Mouse (Mus musculus): ENCODE measurements around the gene Irs1. TPM values are rescaled to one million over a fixed set of nuclear protein-coding genes. Genes with fewer than 3 reads are reported as not detected.

Gene Irs1
- polyA plus RNA-seq, 1 experiment from 2014 or later = 1.4 TPM

DNA sequence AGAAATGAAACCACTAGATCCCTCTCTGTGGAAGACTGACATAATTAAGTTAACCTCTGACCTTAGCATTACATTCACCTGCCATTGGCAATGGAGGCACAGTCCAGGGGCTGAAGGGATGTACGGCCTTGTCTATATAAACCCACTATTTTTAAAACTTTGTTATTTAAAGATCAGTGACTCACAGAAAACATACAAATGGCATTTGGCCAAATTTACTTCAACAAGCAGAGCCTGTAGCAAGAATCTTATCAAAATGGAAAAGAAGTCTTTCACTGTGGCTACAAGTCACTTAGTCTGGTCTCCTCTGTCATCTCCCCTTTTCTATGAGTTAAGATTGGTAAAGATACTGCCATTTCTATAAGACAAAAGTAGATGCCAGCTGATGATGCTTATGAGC lies 11.4 kb downstream of the Irs1 start:
- H3K4me1 ChIP-seq (ENCODE audit: insufficient read depth) = peaks cover 11% of the 10 kb centered on the region; the same call in 1 of the 2 replicates
- no peaks in the 10 kb centered on the region for H3K9me3 ChIP-seq (ENCODE audit: low read length)
- TF ChIP-seq EP300 (IDR thresholded peaks at IDR 0.05; ENCODE audit: low read depth) = no peak
- TF ChIP-seq CTCF (IDR thresholded peaks at IDR 0.05; ENCODE audit: low read depth) = no peak
- H3K9ac ChIP-seq (replicated peaks) = no peak overlapping the region
- no peak overlapping the region for H3K4me2 ChIP-seq (ENCODE audit: low read depth, low read length)
- ATAC-seq (no peak), DNase-seq (no peak)
- no peaks in the 10 kb centered on the region for H3K27me3 ChIP-seq (ENCODE audit: insufficient read depth, low read length)
- H3K4me3 ChIP-seq (ENCODE audit: low read depth, low read length) = no peak overlapping the region
- H3K27ac ChIP-seq (ENCODE audit: low read depth) = peak overlapping the region; percentile 30; the same call in 1 of the 2 replicates
- no peaks in the 10 kb centered on the region; the same call in 1 of the 2 replicates for H3K36me3 ChIP-seq (replicated peaks; ENCODE audit: insufficient read depth, low read length)
- WGBS (ENCODE audit: insufficient replicate concordance) = 50% methylated on average over 1 of the region's 1 CpGs

- Histone ChIP-seq H3K4me3 (ENCODE audit: low read depth, low read length) (no peak overlapping the region), H3K9ac (replicated peaks) (no peak overlapping the region), H3K4me1 (ENCODE audit: insufficient read depth) (peaks cover 5% of the 10 kb centered on the region; the same call in 1 of the 2 replicates), H3K9me3 (ENCODE audit: low read length) (no peaks in the 10 kb centered on the region), H3K27ac (ENCODE audit: low read depth) (no peak overlapping the region), H3K27me3 (ENCODE audit: insufficient read depth, low read length) (no peaks in the 10 kb centered on the region), H3K36me3 (replicated peaks; ENCODE audit: insufficient read depth, low read length) (no peaks in the 10 kb centered on the region; the same call in 1 of the 2 replicates), H3K4me2 (ENCODE audit: low read depth, low read length) (no peak overlapping the region)
- 32% methylated on average over 1 of the region's 1 CpGs for WGBS (ENCODE audit: insufficient replicate concordance)
- no peak for DNase-seq
- ATAC-seq = no peak
- TF ChIP-seq CTCF (IDR thresholded peaks at IDR 0.05; ENCODE audit: low read depth) = no peak
- TF ChIP-seq EP300 (IDR thresholded peaks at IDR 0.05; ENCODE audit: low read depth) = no peak
Observed at GRCm38 (mm10) chr1:82274361-82274760, 16.9 kb downstream of the Irs1 start.

DNA sequence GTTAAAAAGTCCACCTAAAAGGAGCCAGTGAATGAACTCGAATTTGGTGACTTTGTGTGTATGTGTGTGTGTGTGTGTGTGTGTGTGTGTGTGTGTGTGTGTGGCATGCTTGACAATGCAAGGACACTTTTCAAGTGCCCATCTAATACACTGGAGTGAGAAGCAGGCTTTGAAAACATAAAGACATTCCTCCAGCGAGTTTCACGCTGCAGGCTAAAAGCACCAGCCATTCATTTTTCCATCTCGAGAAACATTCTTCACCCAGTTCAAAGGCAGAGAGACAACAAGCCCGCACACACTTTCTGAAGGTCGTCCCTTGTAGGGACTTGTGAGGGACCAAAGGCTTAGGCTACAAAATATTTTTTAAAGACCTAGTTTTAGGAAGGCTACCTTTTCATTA lies 17.7 kb downstream of the Irs1 start:
- ATAC-seq = no peak

GRCm38 (mm10) chr1:82272231-82272630 lies 19.0 kb downstream of the Irs1 start:
- H3K9ac ChIP-seq (replicated peaks) = no peak overlapping the region
- no peaks in the 10 kb centered on the region for H3K27me3 ChIP-seq (ENCODE audit: insufficient read depth, low read length)
- DNase-seq (no peak), ATAC-seq (no peak)
- no peak overlapping the region for H3K27ac ChIP-seq (ENCODE audit: low read depth)
- no peak overlapping the region for H3K4me2 ChIP-seq (ENCODE audit: low read depth, low read length)
- peaks cover 3% of the 10 kb centered on the region; the same call in 1 of the 2 replicates for H3K4me1 ChIP-seq (ENCODE audit: insufficient read depth)
- no peaks in the 10 kb centered on the region for H3K36me3 ChIP-seq (replicated peaks; ENCODE audit: insufficient read depth, low read length)
- 77% methylated on average over 5 of the region's 5 CpGs for WGBS (ENCODE audit: insufficient replicate concordance)
- TF ChIP-seq CTCF (IDR thresholded peaks at IDR 0.05; ENCODE audit: low read depth) (no peak), EP300 (IDR thresholded peaks at IDR 0.05; ENCODE audit: low read depth) (no peak)
- H3K4me3 ChIP-seq (ENCODE audit: low read depth, low read length) = no peak overlapping the region
- no peaks in the 10 kb centered on the region for H3K9me3 ChIP-seq (ENCODE audit: low read length)

More for the DNA sequence above, 17.7 kb downstream of the Irs1 start:
- Histone ChIP-seq H3K27ac (ENCODE audit: low read depth) (no peak overlapping the region), H3K27me3 (ENCODE audit: insufficient read depth, low read length) (no peaks in the 10 kb centered on the region), H3K9me3 (ENCODE audit: low read length) (no peaks in the 10 kb centered on the region), H3K4me3 (ENCODE audit: low read depth, low read length) (no peak overlapping the region), H3K36me3 (replicated peaks; ENCODE audit: insufficient read depth, low read length) (no peaks in the 10 kb centered on the region; the same call in 1 of the 2 replicates), H3K9ac (replicated peaks) (no peak overlapping the region), H3K4me2 (ENCODE audit: low read depth, low read length) (no peak overlapping the region), H3K4me1 (ENCODE audit: insufficient read depth) (peaks cover 4% of the 10 kb centered on the region; the same call in 1 of the 2 replicates)
- TF ChIP-seq CTCF (IDR thresholded peaks at IDR 0.05; ENCODE audit: low read depth) = no peak
- TF ChIP-seq EP300 (IDR thresholded peaks at IDR 0.05; ENCODE audit: low read depth) = no peak
- 62% methylated on average over 6 of the region's 6 CpGs for WGBS (ENCODE audit: insufficient replicate concordance)
- no peak for DNase-seq

GRCm38 (mm10) chr1:82267547-82267946 lies 23.7 kb downstream of the Irs1 start:
- WGBS (ENCODE audit: insufficient replicate concordance) = 26% methylated on average over 4 of the region's 4 CpGs
- Histone ChIP-seq H3K9ac (replicated peaks) (no peak overlapping the region), H3K9me3 (ENCODE audit: low read length) (no peaks in the 10 kb centered on the region), H3K4me3 (ENCODE audit: low read depth, low read length) (no peak overlapping the region), H3K4me1 (ENCODE audit: insufficient read depth) (no peaks in the 10 kb centered on the region), H3K36me3 (replicated peaks; ENCODE audit: insufficient read depth, low read length) (no peaks in the 10 kb centered on the region), H3K27me3 (ENCODE audit: insufficient read depth, low read length) (no peaks in the 10 kb centered on the region), H3K4me2 (ENCODE audit: low read depth, low read length) (no peak overlapping the region), H3K27ac (ENCODE audit: low read depth) (no peak overlapping the region)
- ATAC-seq (no peak), DNase-seq (no peak)
- TF ChIP-seq EP300 (IDR thresholded peaks at IDR 0.05; ENCODE audit: low read depth) = no peak
- TF ChIP-seq CTCF (IDR thresholded peaks at IDR 0.05; ENCODE audit: low read depth) = no peak

GRCm38 (mm10) chr1:82262331-82262730 lies 28.9 kb downstream of the Irs1 start:
- 71% methylated on average over 1 of the region's 1 CpGs for WGBS (ENCODE audit: insufficient replicate concordance)
- Histone ChIP-seq H3K4me1 (ENCODE audit: insufficient read depth) (0 out of 2 replicates have a peak, but pooled peaks cover 3% of the 10 kb centered on the region), H3K9ac (replicated peaks) (no peak overlapping the region), H3K4me2 (ENCODE audit: low read depth, low read length) (no peak overlapping the region), H3K9me3 (ENCODE audit: low read length) (no peaks in the 10 kb centered on the region), H3K27ac (ENCODE audit: low read depth) (no peak overlapping the region), H3K36me3 (replicated peaks; ENCODE audit: insufficient read depth, low read length) (no peaks in the 10 kb centered on the region), H3K27me3 (ENCODE audit: insufficient read depth, low read length) (no peaks in the 10 kb centered on the region), H3K4me3 (ENCODE audit: low read depth, low read length) (no peak overlapping the region)
- no peak for ATAC-seq
- no peak for TF ChIP-seq CTCF (IDR thresholded peaks at IDR 0.05; ENCODE audit: low read depth)
- TF ChIP-seq EP300 (IDR thresholded peaks at IDR 0.05; ENCODE audit: low read depth) = no peak
- no peak for DNase-seq

Data from liver, postnatal 0 days (tissue).